Mouse (Mus musculus) hindbrain, embryonic 12.5 days (tissue): Measurements from ENCODE around the gene Pth1r. TPM values are rescaled to one million over a fixed set of nuclear protein-coding genes. Genes with fewer than 3 reads are reported as not detected.

Experiments
- ATAC-seq: fragments of 200-750 bp; cut with Nextera tagmentation; 2 replicates; pipeline ENCODE4 v1.8.0; 2017; ENCODE audit warnings: moderate TSS enrichment; ENCODE audit not compliant: low FRiP score
- H3K27ac ChIP-seq: fragments of 300-500 bp; sonication (generic); 2 replicates; pipeline ENCODE4 v1.5.1; 2016; ENCODE audit warnings: mild to moderate bottlenecking
- H3K27me3 ChIP-seq: fragments of 300-500 bp; sonication (generic); 2 replicates; pipeline ENCODE4 v1.6.1; 2016; ENCODE audit warnings: mild to moderate bottlenecking
- H3K36me3 ChIP-seq: fragments of 300-500 bp; sonication (generic); 2 replicates; pipeline ENCODE4 v1.6.1; 2016; ENCODE audit warnings: mild to moderate bottlenecking
- H3K4me1 ChIP-seq: fragments of 300-500 bp; sonication (generic); 2 replicates; pipeline ENCODE4 v1.6.1; 2016
- H3K4me2 ChIP-seq: fragments of 300-500 bp; sonication (generic); replicated peaks from 2 replicates; pipeline ENCODE4 v1.6.1; 2016; ENCODE audit warnings: mild to moderate bottlenecking
- H3K4me3 ChIP-seq: fragments of 300-500 bp; sonication (generic); 2 replicates; pipeline ENCODE4 v1.5.1; 2016; ENCODE audit warnings: mild to moderate bottlenecking
- H3K9ac ChIP-seq: fragments of 300-500 bp; sonication (generic); 2 replicates; pipeline ENCODE4 v1.6.1; 2016; ENCODE audit warnings: mild to moderate bottlenecking, moderate library complexity
- H3K9me3 ChIP-seq: fragments of 300-500 bp; sonication (generic); replicated peaks from 2 replicates; pipeline ENCODE4 v1.6.1; 2016; ENCODE audit warnings: mild to moderate bottlenecking
- WGBS: fragments of 180-500 bp; shearing (Covaris S2); methylation state at CpG from one replicate; pipeline ENCODE4 v1.1.7; 2016; 5-methylcytosine and 5-hydroxymethylcytosine counted together
- polyA plus RNA-seq: library from polyadenylated mRNA; unstranded; fragments of >200 nt; fragmentation: Nextera tagmentation; extraction: Ambion mirVana; gene quantifications from 2 replicates; pipeline ENCODE4 v1.2.1, GENCODE M21; 2016

The Pth1r gene
- 44.3 and 52.4 TPM in 2 replicates for polyA plus RNA-seq

- ATAC-seq, result no peak
- Histone ChIP-seq H3K9ac (no peak within 1 kb of the TSS), H3K4me2 (no peak within 1 kb of the TSS), H3K36me3 (no peaks in the 10 kb centered on the region), H3K27me3 (peaks cover 30% of the 10 kb centered on the region), H3K4me1 (peaks cover 16% of the 10 kb centered on the region), H3K9me3 (no peaks in the 10 kb centered on the region), H3K4me3 (no peak within 1 kb of the TSS), H3K27ac (no peak within 1 kb of the TSS)
- WGBS, result 64% methylated on average over 7 of the region's 7 CpGs
These were observed at the start of gene Pth1r for GRCm38 (mm10) chr9:110746961-110747360. Gene Pth1r (minus strand): TSS chr9:110747145.

- H3K4me2 ChIP-seq, result no peak overlapping the region
- no peak overlapping the region for H3K9ac ChIP-seq
- H3K27me3 ChIP-seq, result no peaks in the 10 kb centered on the region
- WGBS, result 82% methylated on average over 4 of the region's 4 CpGs
- no peaks in the 10 kb centered on the region for H3K36me3 ChIP-seq
- H3K4me3 ChIP-seq, result no peak overlapping the region
- no peak overlapping the region for H3K27ac ChIP-seq
- no peaks in the 10 kb centered on the region for H3K4me1 ChIP-seq
- ATAC-seq, result no peak
- H3K9me3 ChIP-seq, result no peaks in the 10 kb centered on the region
These were observed 43.5 kb upstream of the Pth1r start for GRCm38 (mm10) chr9:110790462-110790861.

GRCm38 (mm10) chr9:110788169-110788568 lies 41.2 kb upstream of the Pth1r start:
- Histone ChIP-seq H3K4me1 (no peaks in the 10 kb centered on the region), H3K4me3 (no peak overlapping the region), H3K9ac (no peak overlapping the region), H3K4me2 (no peak overlapping the region), H3K27ac (no peak overlapping the region), H3K27me3 (no peaks in the 10 kb centered on the region), H3K36me3 (no peaks in the 10 kb centered on the region), H3K9me3 (no peaks in the 10 kb centered on the region)
- WGBS, result 88% methylated on average over 3 of the region's 3 CpGs
- no peak for ATAC-seq

GRCm38 (mm10) chr9:110783611-110784010 lies 36.7 kb upstream of the Pth1r start:
- no peak overlapping the region for H3K27ac ChIP-seq
- no peaks in the 10 kb centered on the region for H3K9me3 ChIP-seq
- H3K27me3 ChIP-seq, result 0 out of 2 replicates have a peak, but pooled peaks cover 8% of the 10 kb centered on the region
- H3K4me3 ChIP-seq, result no peak overlapping the region
- no peak for ATAC-seq
- H3K4me2 ChIP-seq, result no peak overlapping the region
- no peaks in the 10 kb centered on the region for H3K36me3 ChIP-seq
- H3K9ac ChIP-seq, result no peak overlapping the region
- WGBS, result 41% methylated on average over 1 of the region's 1 CpGs
- peaks cover 15% of the 10 kb centered on the region for H3K4me1 ChIP-seq

GRCm38 (mm10) chr9:110781731-110782130 lies 34.8 kb upstream of the Pth1r start:
- WGBS, result under 1% methylated on average over 23 of the region's 23 CpGs
- H3K27ac ChIP-seq, result peak overlapping the region; percentile 67
- peak overlapping the region; percentile 74 for H3K9ac ChIP-seq
- peak overlapping the region; percentile 67 for H3K4me2 ChIP-seq
- peak overlapping the region; percentile 43 for H3K4me3 ChIP-seq
- no peaks in the 10 kb centered on the region for H3K9me3 ChIP-seq
- H3K27me3 ChIP-seq, result 0 out of 2 replicates have a peak, but pooled peaks cover 8% of the 10 kb centered on the region
- ATAC-seq, result peak; percentile 81
- peaks cover 16% of the 10 kb centered on the region for H3K4me1 ChIP-seq
- no peaks in the 10 kb centered on the region for H3K36me3 ChIP-seq

- peaks cover 16% of the 10 kb centered on the region for H3K4me1 ChIP-seq
- no peaks in the 10 kb centered on the region for H3K36me3 ChIP-seq
- peak overlapping the region; percentile 43 for H3K4me3 ChIP-seq
- H3K9ac ChIP-seq, result peak overlapping the region; percentile 74
- under 1% methylated on average over 43 of the region's 43 CpGs for WGBS
- peak overlapping the region; percentile 67 for H3K4me2 ChIP-seq
- peak overlapping the region; percentile 67 for H3K27ac ChIP-seq
- no peaks in the 10 kb centered on the region for H3K9me3 ChIP-seq
- peak; percentile 97 for ATAC-seq
- 0 out of 2 replicates have a peak, but pooled peaks cover 8% of the 10 kb centered on the region for H3K27me3 ChIP-seq
These were observed 34.3 kb upstream of the Pth1r start for GRCm38 (mm10) chr9:110781256-110781721.

- H3K9me3 ChIP-seq, result no peaks in the 10 kb centered on the region
- no peaks in the 10 kb centered on the region for H3K36me3 ChIP-seq
- 56% methylated on average over 5 of the region's 5 CpGs for WGBS
- H3K4me1 ChIP-seq, result peaks cover 16% of the 10 kb centered on the region
- no peak overlapping the region for H3K27ac ChIP-seq
- no peak overlapping the region for H3K4me2 ChIP-seq
- no peak overlapping the region for H3K9ac ChIP-seq
- 0 out of 2 replicates have a peak, but pooled peaks cover 8% of the 10 kb centered on the region for H3K27me3 ChIP-seq
- no peak for ATAC-seq
- H3K4me3 ChIP-seq, result no peak overlapping the region
These were observed 32.4 kb upstream of the Pth1r start for GRCm38 (mm10) chr9:110779242-110779913.

- no peak for ATAC-seq
- WGBS, result 82% methylated on average over 7 of the region's 7 CpGs
- H3K36me3 ChIP-seq, result no peaks in the 10 kb centered on the region
These were observed 31.6 kb upstream of the Pth1r start for GRCm38 (mm10) chr9:110778559-110778958.

GRCm38 (mm10) chr9:110778100-110778499 lies 31.2 kb upstream of the Pth1r start:
- Histone ChIP-seq H3K4me2 (no peak overlapping the region), H3K27me3 (0 out of 2 replicates have a peak, but pooled peaks cover 8% of the 10 kb centered on the region), H3K4me3 (no peak overlapping the region), H3K36me3 (no peaks in the 10 kb centered on the region), H3K4me1 (peaks cover 16% of the 10 kb centered on the region), H3K9me3 (no peaks in the 10 kb centered on the region), H3K27ac (no peak overlapping the region), H3K9ac (no peak overlapping the region)
- ATAC-seq, result no peak
- WGBS, result 94% methylated on average over 1 of the region's 1 CpGs

More at GRCm38 (mm10) chr9:110778559-110778958, 31.6 kb upstream of the Pth1r start:
- H3K4me2 ChIP-seq, result no peak overlapping the region
- H3K27me3 ChIP-seq, result 0 out of 2 replicates have a peak, but pooled peaks cover 8% of the 10 kb centered on the region
- H3K27ac ChIP-seq, result no peak overlapping the region
- H3K9ac ChIP-seq, result no peak overlapping the region
- no peaks in the 10 kb centered on the region for H3K9me3 ChIP-seq
- H3K4me1 ChIP-seq, result peaks cover 16% of the 10 kb centered on the region
- H3K4me3 ChIP-seq, result no peak overlapping the region

- Histone ChIP-seq H3K4me2 (no peak overlapping the region), H3K36me3 (no peaks in the 10 kb centered on the region), H3K4me1 (peaks cover 4% of the 10 kb centered on the region), H3K9ac (no peak overlapping the region), H3K27me3 (0 out of 2 replicates have a peak, but pooled peaks cover 6% of the 10 kb centered on the region), H3K9me3 (no peaks in the 10 kb centered on the region), H3K4me3 (no peak overlapping the region), H3K27ac (no peak overlapping the region)
- no peak for ATAC-seq
- 79% methylated on average over 10 of the region's 10 CpGs for WGBS
These were observed 28.5 kb upstream of the Pth1r start for GRCm38 (mm10) chr9:110775269-110776022.

GRCm38 (mm10) chr9:110774403-110775268 lies 27.7 kb upstream of the Pth1r start:
- no peak overlapping the region for H3K27ac ChIP-seq
- no peak overlapping the region for H3K4me2 ChIP-seq
- H3K4me3 ChIP-seq, result no peak overlapping the region
- 0 out of 2 replicates have a peak, but pooled peaks cover 4% of the 10 kb centered on the region for H3K27me3 ChIP-seq
- H3K36me3 ChIP-seq, result no peaks in the 10 kb centered on the region
- H3K9me3 ChIP-seq, result no peaks in the 10 kb centered on the region
- 0 out of 2 replicates have a peak, but pooled peaks cover 2% of the 10 kb centered on the region for H3K4me1 ChIP-seq
- no peak overlapping the region for H3K9ac ChIP-seq
- no peak for ATAC-seq
- 71% methylated on average over 15 of the region's 15 CpGs for WGBS
